Mouse (Mus musculus): ENCODE results near the gene Manba. TPM values are rescaled to one million over a fixed set of nuclear protein-coding genes. Genes with fewer than 3 reads are reported as not detected.
"Not testable (repeated sequence)": the region's sequence is repeated elsewhere in the genome, so short reads cannot be mapped to it uniquely, and the experiment has no call there.

The Manba gene
- polyA plus RNA-seq, 1 experiment from 2014 or later, result 4.2 TPM

DNA sequence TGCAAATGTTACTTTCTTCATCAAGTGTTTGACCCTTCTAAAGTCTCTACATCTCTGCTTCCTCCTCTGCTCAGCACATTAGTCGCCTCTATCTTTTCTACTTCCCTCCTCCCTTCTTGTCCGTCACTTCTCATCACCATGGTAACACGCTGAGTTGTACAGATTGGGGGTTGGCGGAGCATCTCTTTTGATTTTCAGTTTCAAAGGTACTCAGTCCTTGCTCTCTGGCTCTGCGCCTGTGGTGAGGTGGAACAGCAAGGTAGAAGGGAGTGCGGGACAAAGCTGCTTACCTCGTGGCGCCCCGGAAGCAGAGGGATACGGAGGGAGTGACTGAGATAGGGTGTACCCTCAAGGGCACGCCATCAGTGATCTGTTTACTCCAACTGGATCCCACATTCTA, 27.9 kb downstream of the Manba start:
- peak overlapping the region; percentile 31 for H3K4me2 ChIP-seq (replicated peaks)
- H3K4me3 ChIP-seq, result 0 out of 2 replicates have a peak overlapping the region, but pooled peaks have one; percentile 4
- no peaks in the 10 kb centered on the region for H3K27me3 ChIP-seq
- H3K27ac ChIP-seq (replicated peaks), result no peak overlapping the region
- 47% methylated on average over 11 of the region's 11 CpGs for WGBS
- no peaks in the 10 kb centered on the region for H3K9me3 ChIP-seq
- peaks cover 11% of the 10 kb centered on the region; the same call in 1 of the 2 replicates for H3K4me1 ChIP-seq
- ATAC-seq (ENCODE audit: low FRiP score, low read depth), result peak; percentile 74; the same call in 1 of the 2 replicates
- H3K36me3 ChIP-seq, result no peaks in the 10 kb centered on the region
- no peak overlapping the region for H3K9ac ChIP-seq (replicated peaks)

DNA sequence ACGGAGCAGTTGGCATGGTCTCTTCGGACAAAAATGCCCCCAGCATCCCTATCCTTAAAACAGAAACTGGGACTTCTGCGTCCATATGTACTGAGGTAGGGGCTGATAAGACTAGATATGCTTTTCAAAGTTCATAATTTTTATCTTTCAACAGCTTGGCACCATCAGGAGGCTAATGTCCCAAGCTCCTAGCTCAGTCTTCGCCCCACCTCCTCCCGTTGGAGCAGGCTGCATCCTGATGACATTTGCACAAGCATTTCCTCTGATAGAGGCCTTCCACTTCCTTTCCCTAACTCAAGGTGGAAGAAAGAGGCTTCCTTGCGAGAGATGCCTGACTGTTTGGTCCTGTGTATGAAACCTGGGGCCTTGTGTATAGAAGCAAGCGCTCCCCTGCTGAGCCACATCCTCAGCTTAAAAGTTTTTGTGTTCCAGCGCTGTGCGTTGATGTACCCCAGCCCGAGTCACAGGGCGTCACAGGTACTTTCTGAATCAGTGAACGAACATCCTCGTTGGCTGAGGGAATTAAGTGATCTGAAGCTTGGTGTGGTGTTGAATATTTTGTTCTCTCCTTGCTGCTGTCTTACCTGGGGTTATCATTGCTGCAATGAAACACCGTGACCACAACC, 28.5 kb downstream of the Manba start:
- H3K4me3 ChIP-seq, result no peak overlapping the region
- ATAC-seq (ENCODE audit: low FRiP score, low read depth), result no peak
- no peaks in the 10 kb centered on the region for H3K9me3 ChIP-seq
- WGBS, result 83% methylated on average over 14 of the region's 14 CpGs
- H3K4me2 ChIP-seq (replicated peaks), result no peak overlapping the region
- no peaks in the 10 kb centered on the region for H3K27me3 ChIP-seq
- no peak overlapping the region for H3K27ac ChIP-seq (replicated peaks)
- H3K9ac ChIP-seq (replicated peaks), result no peak overlapping the region
- H3K4me1 ChIP-seq, result peaks cover 11% of the 10 kb centered on the region; the same call in 1 of the 2 replicates
- no peaks in the 10 kb centered on the region for H3K36me3 ChIP-seq

DNA sequence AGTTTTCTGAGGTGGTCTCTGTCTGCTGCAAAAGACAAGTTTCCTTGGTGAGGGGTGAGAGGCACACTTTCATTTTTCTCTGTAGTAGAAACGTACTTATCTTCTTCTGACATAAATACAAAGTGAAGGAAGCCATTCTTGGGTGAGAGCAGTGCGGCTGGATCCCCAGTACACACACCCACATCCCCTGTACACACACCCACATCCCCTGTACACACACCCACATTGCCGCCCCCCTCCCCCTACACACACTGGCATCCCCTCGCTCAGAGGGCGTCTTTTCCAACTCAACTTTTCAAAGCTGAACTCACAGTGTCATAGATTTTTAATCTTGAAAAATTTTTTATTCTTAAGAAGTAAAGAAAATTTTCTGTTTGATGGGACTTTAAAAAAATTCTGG, 29.8 kb downstream of the Manba start:
- 90% methylated on average over 5 of the region's 5 CpGs for WGBS
- no peak overlapping the region for H3K9ac ChIP-seq (replicated peaks)
- H3K4me2 ChIP-seq (replicated peaks), result no peak overlapping the region
- no peak overlapping the region for H3K27ac ChIP-seq (replicated peaks)
- H3K36me3 ChIP-seq, result no peaks in the 10 kb centered on the region
- peaks cover 11% of the 10 kb centered on the region; the same call in 1 of the 2 replicates for H3K4me1 ChIP-seq
- no peaks in the 10 kb centered on the region for H3K9me3 ChIP-seq
- no peak overlapping the region for H3K4me3 ChIP-seq
- H3K27me3 ChIP-seq, result no peaks in the 10 kb centered on the region
- ATAC-seq (ENCODE audit: low FRiP score, low read depth), result no peak

DNA sequence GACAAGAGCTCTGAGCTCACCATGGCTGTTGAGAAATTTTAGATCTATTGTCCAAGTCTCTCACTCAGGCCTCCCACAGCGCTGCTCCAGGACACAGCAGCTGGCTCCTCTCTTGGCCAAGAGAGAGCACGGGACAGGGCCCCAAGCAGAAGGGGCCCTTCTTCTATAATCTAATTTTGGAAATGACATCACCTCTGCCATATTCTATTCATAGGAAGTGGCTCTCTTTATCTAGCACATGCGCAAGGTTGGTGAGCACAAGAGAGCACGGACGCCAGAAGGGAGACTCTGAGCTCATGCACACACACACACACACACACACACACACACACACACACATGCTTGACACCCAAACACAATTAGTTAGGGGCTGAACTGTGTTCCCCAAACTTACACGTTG, 31.5 kb downstream of the Manba start:
- Histone ChIP-seq H3K36me3 (no peaks in the 10 kb centered on the region), H3K4me2 (replicated peaks) (no peak overlapping the region), H3K27ac (replicated peaks) (no peak overlapping the region), H3K9me3 (no peaks in the 10 kb centered on the region), H3K27me3 (no peaks in the 10 kb centered on the region), H3K9ac (replicated peaks) (no peak overlapping the region), H3K4me3 (no peak overlapping the region), H3K4me1 (peaks cover 11% of the 10 kb centered on the region; the same call in 1 of the 2 replicates)
- no peak for ATAC-seq (ENCODE audit: low FRiP score, low read depth)
- 75% methylated on average over 6 of the region's 6 CpGs for WGBS

DNA sequence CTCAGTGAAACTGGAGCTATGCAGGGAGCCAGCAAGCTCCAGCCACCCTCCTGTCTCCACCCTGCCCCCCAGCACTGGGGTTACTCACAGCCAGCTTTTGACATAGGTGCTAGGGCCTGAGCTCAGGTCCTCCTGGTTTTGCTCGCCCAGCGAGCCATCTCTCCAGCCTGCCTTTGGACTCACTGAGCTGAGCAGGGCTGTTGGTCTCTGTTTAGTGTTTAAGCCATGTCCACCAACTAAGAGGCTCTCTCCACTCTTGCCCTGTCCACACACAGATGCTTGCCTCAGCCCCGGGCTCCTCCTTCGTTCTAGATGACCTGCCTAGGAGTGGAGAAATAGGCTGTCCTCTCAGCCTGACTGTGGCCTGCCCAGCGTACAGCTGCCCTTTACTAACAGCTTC, 33.5 kb downstream of the Manba start:
- WGBS, result 84% methylated on average over 5 of the region's 5 CpGs
- Histone ChIP-seq H3K27me3 (no peaks in the 10 kb centered on the region), H3K4me2 (replicated peaks) (no peak overlapping the region), H3K36me3 (no peaks in the 10 kb centered on the region), H3K27ac (replicated peaks) (no peak overlapping the region), H3K4me1 (0 out of 2 replicates have a peak, but pooled peaks cover 3% of the 10 kb centered on the region), H3K4me3 (no peak overlapping the region), H3K9ac (replicated peaks) (no peak overlapping the region), H3K9me3 (no peaks in the 10 kb centered on the region)
- no peak for ATAC-seq (ENCODE audit: low FRiP score, low read depth)

DNA sequence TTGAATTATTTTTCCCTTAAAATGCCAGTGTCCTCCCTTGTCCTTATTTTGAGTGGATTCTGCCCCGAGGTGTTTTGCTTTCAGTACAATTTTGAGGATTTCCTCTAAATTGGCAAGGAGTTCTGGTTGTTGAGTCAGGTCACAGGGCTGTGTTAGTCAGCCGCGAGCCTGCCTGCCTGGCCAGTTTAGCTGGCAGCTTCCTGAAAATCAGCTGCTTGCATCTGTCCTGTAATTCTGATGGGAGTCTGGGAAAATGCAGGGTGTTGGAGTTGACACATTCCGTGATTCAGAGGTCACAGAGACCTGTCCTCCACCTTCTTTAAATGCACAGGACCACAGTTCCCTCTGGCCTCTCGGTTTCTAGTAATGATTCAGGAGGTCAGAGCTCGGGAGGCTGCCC, 34.2 kb downstream of the Manba start:
- no peaks in the 10 kb centered on the region for H3K9me3 ChIP-seq
- no peak for ATAC-seq (ENCODE audit: low FRiP score, low read depth)
- no peak overlapping the region for H3K4me3 ChIP-seq
- H3K27me3 ChIP-seq, result no peaks in the 10 kb centered on the region
- no peak overlapping the region for H3K9ac ChIP-seq (replicated peaks)
- H3K4me2 ChIP-seq (replicated peaks), result no peak overlapping the region
- H3K27ac ChIP-seq (replicated peaks), result no peak overlapping the region
- 0 out of 2 replicates have a peak, but pooled peaks cover 3% of the 10 kb centered on the region for H3K4me1 ChIP-seq
- 81% methylated on average over 6 of the region's 6 CpGs for WGBS
- no peaks in the 10 kb centered on the region for H3K36me3 ChIP-seq

DNA sequence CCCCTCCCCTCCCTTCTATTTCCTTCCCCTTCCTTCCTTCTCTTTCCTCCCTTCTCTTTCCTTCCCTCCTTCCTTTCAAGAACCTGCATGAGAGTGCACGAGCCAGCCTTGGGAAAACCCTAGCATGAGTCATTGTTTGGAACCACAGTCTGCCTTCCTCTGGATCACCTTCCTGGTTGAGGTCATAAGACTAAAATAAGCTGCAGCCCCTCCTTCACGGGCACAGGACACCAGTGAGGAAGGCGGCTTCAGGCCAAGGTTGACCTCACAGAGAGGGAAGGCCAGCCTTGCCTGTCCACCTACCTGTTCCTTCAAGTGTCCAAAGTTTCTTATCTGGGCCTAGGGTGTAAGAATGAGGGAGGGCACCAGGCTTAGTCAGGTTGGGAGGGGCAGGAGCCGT, 36.6 kb downstream of the Manba start:
- Histone ChIP-seq H3K4me2 (replicated peaks) (no peak overlapping the region), H3K36me3 (no peaks in the 10 kb centered on the region), H3K4me3 (no peak overlapping the region), H3K27ac (replicated peaks) (no peak overlapping the region), H3K9ac (replicated peaks) (no peak overlapping the region), H3K4me1 (no peaks in the 10 kb centered on the region), H3K27me3 (no peaks in the 10 kb centered on the region), H3K9me3 (no peaks in the 10 kb centered on the region)
- no peak for ATAC-seq (ENCODE audit: low FRiP score, low read depth)
- 71% methylated on average over 4 of the region's 4 CpGs for whole genome bisulfite sequencing

DNA sequence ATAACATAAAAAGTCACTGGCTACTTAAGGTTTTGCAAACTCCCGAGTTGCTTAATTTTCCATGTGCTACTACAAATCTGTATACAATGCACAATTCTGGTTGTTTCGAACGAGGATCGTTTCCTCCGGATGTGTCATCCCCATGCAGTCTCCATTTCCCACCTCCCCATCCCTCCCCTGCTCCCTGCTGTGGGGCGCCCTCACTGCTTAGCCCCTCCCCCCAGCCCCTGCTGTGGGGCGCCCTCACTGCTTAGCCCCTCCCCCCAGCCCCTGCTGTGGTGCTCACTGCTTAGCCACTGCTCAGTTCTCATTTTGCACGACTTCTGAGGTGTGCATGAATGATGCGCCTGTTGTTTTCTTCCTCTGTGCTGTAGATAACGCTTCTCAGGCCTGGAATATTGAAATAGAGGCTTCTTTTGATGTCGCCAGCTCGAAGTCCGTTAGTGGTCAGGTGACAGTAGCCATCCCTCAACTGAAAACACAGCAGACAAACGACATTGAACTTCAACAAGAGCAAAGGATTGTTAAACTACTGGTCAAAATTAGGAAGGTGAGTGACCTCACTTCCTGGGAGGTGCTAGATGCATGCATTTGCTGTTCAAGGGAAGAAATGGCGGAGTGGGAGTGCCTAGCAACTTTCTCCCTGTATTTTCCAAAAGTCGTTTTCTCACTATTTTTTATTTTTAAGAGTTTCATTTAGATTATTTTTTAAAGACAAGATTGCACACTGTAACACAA, 37.4 kb downstream of the Manba start:
- peak; percentile 53; the same call in 1 of the 2 replicates for ATAC-seq (ENCODE audit: low FRiP score, low read depth)

DNA sequence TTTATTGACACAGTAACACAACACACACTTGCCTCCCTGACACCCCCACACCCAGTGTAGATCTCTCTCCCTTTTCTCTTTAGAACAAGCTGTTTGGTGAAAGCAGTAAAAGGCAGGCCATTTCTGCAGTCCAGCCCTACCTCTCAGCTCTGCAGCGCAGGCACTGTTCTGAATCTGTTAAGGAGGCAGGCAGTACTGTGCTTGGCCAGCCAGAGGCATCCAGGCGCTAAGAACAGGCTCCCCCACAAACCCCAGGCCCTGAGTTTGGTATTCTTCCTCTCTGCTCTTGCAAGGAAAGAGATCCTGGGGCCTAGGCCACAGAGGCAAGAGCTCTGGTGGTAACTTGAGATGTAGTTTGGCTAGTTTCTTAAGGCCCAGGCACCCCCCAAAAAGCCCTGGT, 39.5 kb downstream of the Manba start:
- ATAC-seq (ENCODE audit: low FRiP score, low read depth); H3K9ac ChIP-seq (replicated peaks); H3K4me2 ChIP-seq (replicated peaks); H3K4me1 ChIP-seq; H3K27me3 ChIP-seq; H3K9me3 ChIP-seq; H3K27ac ChIP-seq (replicated peaks); H3K36me3 ChIP-seq; H3K4me3 ChIP-seq: not testable (repeated sequence)
- 44% methylated on average over 2 of the region's 2 CpGs for WGBS

More for the DNA sequence above, 37.4 kb downstream of the Manba start:
- no peak overlapping the region for H3K9ac ChIP-seq (replicated peaks)
- WGBS, result 66% methylated on average over 16 of the region's 16 CpGs
- H3K9me3 ChIP-seq, result no peaks in the 10 kb centered on the region
- no peaks in the 10 kb centered on the region for H3K27me3 ChIP-seq
- no peak overlapping the region for H3K4me3 ChIP-seq
- no peaks in the 10 kb centered on the region for H3K36me3 ChIP-seq
- H3K4me1 ChIP-seq, result no peaks in the 10 kb centered on the region
- no peak overlapping the region for H3K27ac ChIP-seq (replicated peaks)
- H3K4me2 ChIP-seq (replicated peaks), result no peak overlapping the region

DNA sequence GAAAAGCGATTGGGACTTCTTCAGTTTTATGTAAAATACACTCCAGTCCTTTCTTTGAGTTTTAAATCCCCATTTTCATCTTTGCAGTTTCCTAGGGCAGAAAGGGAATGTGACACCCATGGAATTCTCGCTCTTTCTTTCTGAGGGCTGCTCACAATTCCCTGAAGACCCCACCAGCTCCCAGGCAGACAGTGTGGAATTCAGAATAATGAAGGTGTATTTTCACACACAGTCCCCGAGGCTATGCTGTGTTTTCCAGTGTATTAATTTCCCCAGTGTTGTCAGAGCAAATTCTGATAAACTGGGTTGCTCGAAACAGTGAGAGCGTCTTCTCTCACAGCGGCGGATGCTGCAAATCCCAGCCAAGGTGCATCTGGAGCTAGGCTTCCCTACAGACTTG, 44.3 kb downstream of the Manba start:
- H3K9me3 ChIP-seq, result no peaks in the 10 kb centered on the region
- WGBS, result 80% methylated on average over 7 of the region's 7 CpGs
- no peaks in the 10 kb centered on the region for H3K27me3 ChIP-seq
- H3K27ac ChIP-seq (replicated peaks), result no peak overlapping the region
- H3K4me3 ChIP-seq, result no peak overlapping the region
- H3K36me3 ChIP-seq, result no peaks in the 10 kb centered on the region
- no peak for ATAC-seq (ENCODE audit: low FRiP score, low read depth)
- H3K9ac ChIP-seq (replicated peaks), result no peak overlapping the region
- no peaks in the 10 kb centered on the region for H3K4me1 ChIP-seq
- H3K4me2 ChIP-seq (replicated peaks), result no peak overlapping the region

DNA sequence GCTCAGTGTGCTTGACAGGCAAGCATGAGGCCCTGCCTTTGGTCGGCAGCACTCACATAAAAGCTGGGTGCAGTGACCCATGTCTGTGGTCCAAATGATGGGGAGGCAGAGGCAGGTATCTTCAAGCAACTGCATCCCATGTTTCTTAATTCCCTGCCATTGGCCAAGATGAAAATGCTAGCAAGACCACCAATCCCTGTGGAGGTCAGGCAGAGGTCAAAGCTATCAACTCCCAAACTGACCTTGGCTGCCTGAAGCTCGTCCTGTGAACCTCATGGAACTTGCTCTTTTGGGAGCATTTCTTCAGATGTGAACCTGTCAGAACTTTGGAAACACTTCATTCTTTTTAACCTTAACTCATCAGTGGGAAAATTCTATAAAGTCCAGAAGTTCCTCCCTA, 46.4 kb downstream of the Manba start:
- no peak overlapping the region for H3K27ac ChIP-seq (replicated peaks)
- no peaks in the 10 kb centered on the region for H3K27me3 ChIP-seq
- no peaks in the 10 kb centered on the region for H3K36me3 ChIP-seq
- ATAC-seq (ENCODE audit: low FRiP score, low read depth), result no peak
- H3K4me1 ChIP-seq, result no peaks in the 10 kb centered on the region
- no peak overlapping the region for H3K4me2 ChIP-seq (replicated peaks)
- H3K4me3 ChIP-seq, result no peak overlapping the region
- no peaks in the 10 kb centered on the region for H3K9me3 ChIP-seq
- 71% methylated on average over 2 of the region's 2 CpGs for WGBS
- no peak overlapping the region for H3K9ac ChIP-seq (replicated peaks)

DNA sequence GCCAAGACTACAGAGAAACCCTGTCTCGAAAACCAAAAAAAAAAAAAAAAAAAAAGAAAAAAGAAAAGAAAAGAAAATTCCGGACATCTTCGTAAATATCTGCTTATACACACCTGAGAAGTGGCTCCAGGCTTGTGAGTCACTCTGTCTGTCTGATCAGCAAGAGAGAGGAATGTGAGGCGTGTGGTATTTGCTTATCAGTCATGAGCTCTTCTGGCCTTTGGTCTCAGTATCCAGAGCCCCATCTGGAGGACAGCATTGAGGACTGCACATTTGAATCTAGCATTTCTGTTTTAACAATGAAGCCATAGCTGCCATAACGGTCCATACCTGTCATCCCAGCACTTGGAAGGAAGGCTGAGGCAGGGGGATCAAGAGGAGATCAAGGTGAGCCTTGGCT, 48.7 kb downstream of the Manba start:
- WGBS, result 81% methylated on average over 4 of the region's 5 CpGs
- no peaks in the 10 kb centered on the region for H3K27me3 ChIP-seq
- ATAC-seq (ENCODE audit: low FRiP score, low read depth), result no peak
- H3K4me2 ChIP-seq (replicated peaks), result no peak overlapping the region
- H3K36me3 ChIP-seq, result no peaks in the 10 kb centered on the region
- H3K4me1 ChIP-seq, result no peaks in the 10 kb centered on the region
- H3K4me3 ChIP-seq, result no peak overlapping the region
- H3K9ac ChIP-seq (replicated peaks), result no peak overlapping the region
- H3K27ac ChIP-seq (replicated peaks), result no peak overlapping the region
- no peaks in the 10 kb centered on the region for H3K9me3 ChIP-seq
